Mouse (Mus musculus) CD4-positive, CD25-positive, alpha-beta regulatory T cell, adult 2 months (primary cell): ENCODE data around the gene Tmem41a.
"Not testable (repeated sequence)": the region's sequence is repeated elsewhere in the genome, so short reads cannot be mapped to it uniquely, and the experiment has no call there.

ENCODE experiments used
- DNase-seq: peaks from one replicate; pipeline ENCODE4 v3.0.0-alpha.2; 2012; ENCODE audit warnings: low read depth, low spot score

Tmem41a gene

GRCm38 (mm10) chr16:21946761-21947715 lies at the start of gene Tmem41a:
TSS of gene Tmem41a (minus strand) at chr16:21947552.
- peak; percentile 92 for DNase-seq

- no peak for DNase-seq
Observed at GRCm38 (mm10) chr16:21996402-21996801, 49.0 kb upstream of the Tmem41a start.

- DNase-seq: peak; percentile 42
Observed at GRCm38 (mm10) chr16:21995304-21995703, 48.0 kb upstream of the Tmem41a start, which contains the start of gene Liph. TSS of gene Liph (minus strand) at chr16:21995663.

- no peak for DNase-seq
Observed at GRCm38 (mm10) chr16:21991774-21992173, 44.4 kb upstream of the Tmem41a start.

- DNase-seq: not testable (repeated sequence)
Observed at GRCm38 (mm10) chr16:21990893-21991292, 43.5 kb upstream of the Tmem41a start.

- no peak for DNase-seq
Observed at GRCm38 (mm10) chr16:21987956-21988355, 40.6 kb upstream of the Tmem41a start.

- DNase-seq: no peak
Observed at GRCm38 (mm10) chr16:21986191-21986590, 38.8 kb upstream of the Tmem41a start.

GRCm38 (mm10) chr16:21984091-21984490 lies 36.7 kb upstream of the Tmem41a start:
- DNase-seq: no peak

- no peak for DNase-seq
Observed at GRCm38 (mm10) chr16:21983581-21983980, 36.2 kb upstream of the Tmem41a start.

- DNase-seq: no peak
Observed at GRCm38 (mm10) chr16:21983146-21983545, 35.8 kb upstream of the Tmem41a start.

- no peak for DNase-seq
Observed at GRCm38 (mm10) chr16:21977347-21977746, 30.0 kb upstream of the Tmem41a start.

GRCm38 (mm10) chr16:21976203-21976602 lies 28.9 kb upstream of the Tmem41a start:
- no peak for DNase-seq

GRCm38 (mm10) chr16:21971446-21971845 lies 24.1 kb upstream of the Tmem41a start:
- DNase-seq: no peak

GRCm38 (mm10) chr16:21970536-21970935 lies 23.2 kb upstream of the Tmem41a start:
- DNase-seq: no peak

- peak; percentile 9 for DNase-seq
Observed at GRCm38 (mm10) chr16:21969874-21970273, 22.5 kb upstream of the Tmem41a start.

- DNase-seq: no peak
Observed at GRCm38 (mm10) chr16:21965576-21965975, 18.2 kb upstream of the Tmem41a start.

- no peak for DNase-seq
Observed at GRCm38 (mm10) chr16:21955591-21955990, 8.2 kb upstream of the Tmem41a start.

- DNase-seq: no peak
Observed at GRCm38 (mm10) chr16:21928471-21928870, 18.9 kb downstream of the Tmem41a start.

GRCm38 (mm10) chr16:21916681-21917080 lies 30.7 kb downstream of the Tmem41a start:
- DNase-seq: no peak

- no peak for DNase-seq
Observed at GRCm38 (mm10) chr16:21913347-21913746, 34.0 kb downstream of the Tmem41a start.

- DNase-seq: not testable (repeated sequence)
Observed at GRCm38 (mm10) chr16:21908906-21909305, 38.4 kb downstream of the Tmem41a start.

- DNase-seq: no peak
Observed at GRCm38 (mm10) chr16:21906902-21907301, 40.5 kb downstream of the Tmem41a start.

GRCm38 (mm10) chr16:21905996-21906395 lies 41.4 kb downstream of the Tmem41a start:
- no peak for DNase-seq
